In genomic region chr17:48850910-48851309, GRCm38 (mm10) we compare ENCODE assay signal across 31 mouse cellular contexts.
"Had no signal": no experiment of that assay in that cellular context is flagged by ENCODE, and none has a peak within 500 bp of the region (broad histone marks: within the 10 kb centered on the region; RNA-seq: fewer than 3 reads in every experiment).

No protein-coding gene starts in this region.

- H3K27ac ChIP-seq: left cerebral cortex, adult 2 months; limb, embryonic 10.5 days; limb, embryonic 12.5 days; limb, embryonic 13.5 days; limb, embryonic 15.5 days; liver, embryonic 12.5 days; liver, embryonic 13.5 days; liver, embryonic 14.5 days; liver, embryonic 15.5 days; lung, embryonic 15.5 days; macrophage; midbrain, embryonic 10.5 days; midbrain, embryonic 12.5 days; midbrain, embryonic 13.5 days; neural tube, embryonic 12.5 days; neural tube, embryonic 13.5 days had no signal

- H3K27me3 ChIP-seq: limb, embryonic 12.5 days; limb, embryonic 13.5 days; limb, embryonic 15.5 days; liver, embryonic 12.5 days; liver, embryonic 13.5 days; liver, embryonic 15.5 days; lung, embryonic 15.5 days; midbrain, embryonic 12.5 days; midbrain, embryonic 13.5 days; neural tube, embryonic 12.5 days; neural tube, embryonic 13.5 days had no signal

- H3K36me3 ChIP-seq: limb, embryonic 10.5 days; limb, embryonic 12.5 days; limb, embryonic 13.5 days; limb, embryonic 15.5 days; liver, embryonic 12.5 days; liver, embryonic 13.5 days; liver, embryonic 15.5 days; lung, embryonic 15.5 days; midbrain, embryonic 10.5 days; midbrain, embryonic 12.5 days; midbrain, embryonic 13.5 days; neural tube, embryonic 12.5 days; neural tube, embryonic 13.5 days had no signal

- H3K4me2 ChIP-seq: limb, embryonic 12.5 days; limb, embryonic 13.5 days; limb, embryonic 15.5 days; liver, embryonic 11.5 days; liver, embryonic 12.5 days; liver, embryonic 13.5 days; liver, embryonic 15.5 days; lung, embryonic 14.5 days; lung, embryonic 15.5 days; midbrain, embryonic 12.5 days; midbrain, embryonic 13.5 days; neural tube, embryonic 12.5 days; neural tube, embryonic 13.5 days had no signal

- H3K4me1 ChIP-seq: limb, embryonic 10.5 days; limb, embryonic 12.5 days; limb, embryonic 13.5 days; limb, embryonic 15.5 days; liver, embryonic 12.5 days; liver, embryonic 13.5 days; liver, embryonic 15.5 days; lung, embryonic 15.5 days; neural tube, embryonic 12.5 days; neural tube, embryonic 13.5 days had no signal

- DNase-seq: left cerebral cortex, postnatal 4 days; liver; liver, embryonic 13.5 days; liver, postnatal 0 days; lung, adult 18-20 months; lung, adult 2 months; lung, embryonic 14.5 days; lung, postnatal 10 days; lung, postnatal 14 days; lung, postnatal 36 days; lung, postnatal 4 days; midbrain, embryonic 14.5 days had no signal

- H3K9ac ChIP-seq: limb, embryonic 12.5 days; limb, embryonic 13.5 days; limb, embryonic 15.5 days; liver, embryonic 12.5 days; liver, embryonic 13.5 days; liver, embryonic 14.5 days; liver, embryonic 15.5 days; liver, postnatal 0 days; lung, embryonic 14.5 days; lung, embryonic 15.5 days; midbrain, embryonic 12.5 days; midbrain, embryonic 13.5 days; neural tube, embryonic 12.5 days; neural tube, embryonic 13.5 days had no signal

- H3K9me3 ChIP-seq: limb, embryonic 10.5 days; limb, embryonic 12.5 days; limb, embryonic 13.5 days; limb, embryonic 15.5 days; liver, embryonic 12.5 days; liver, embryonic 13.5 days; liver, embryonic 15.5 days; lung, embryonic 15.5 days; midbrain, embryonic 10.5 days; midbrain, embryonic 12.5 days; midbrain, embryonic 13.5 days; neural tube, embryonic 12.5 days; neural tube, embryonic 13.5 days had no signal

- H3K4me3 ChIP-seq: left cerebral cortex, adult 2 months; limb, embryonic 10.5 days; limb, embryonic 12.5 days; limb, embryonic 13.5 days; limb, embryonic 15.5 days; liver, embryonic 12.5 days; liver, embryonic 13.5 days; liver, embryonic 15.5 days; lung, embryonic 15.5 days; midbrain, embryonic 10.5 days; midbrain, embryonic 12.5 days; midbrain, embryonic 13.5 days; myocyte; neural tube, embryonic 12.5 days; neural tube, embryonic 13.5 days had no signal

- ATAC-seq: liver, embryonic 12.5 days; liver, postnatal 0 days; lung, postnatal 0 days; midbrain, embryonic 13.5 days; midbrain, embryonic 16.5 days had no signal
